Mouse (Mus musculus) forebrain, embryonic 15.5 days (tissue): ENCODE results near the gene Cd9. TPM values are rescaled to one million over a fixed set of nuclear protein-coding genes. Genes with fewer than 3 reads are reported as not detected.

Experiments
- ATAC-seq: fragments of 200-750 bp; cut with Nextera tagmentation; replicated peaks from 2 replicates; pipeline ENCODE4 v1.8.0; 2017; ENCODE audit warnings: mild to moderate bottlenecking, moderate TSS enrichment, moderate library complexity
- H3K27ac ChIP-seq: fragments of 300-500 bp; sonication (generic); replicated peaks from 2 replicates; pipeline ENCODE4 v1.5.1; 2015; ENCODE audit warnings: mild to moderate bottlenecking, inconsistent platforms
- H3K27me3 ChIP-seq: fragments of 300-500 bp; sonication (generic); 2 replicates; pipeline ENCODE4 v1.6.1; 2015; ENCODE audit warnings: inconsistent platforms
- H3K36me3 ChIP-seq: fragments of 300-500 bp; sonication (generic); 2 replicates; pipeline ENCODE4 v1.6.1; 2015; ENCODE audit warnings: mild to moderate bottlenecking, inconsistent platforms
- H3K4me1 ChIP-seq: fragments of 300-500 bp; sonication (generic); 2 replicates; pipeline ENCODE4 v1.6.1; 2015; ENCODE audit warnings: inconsistent platforms
- H3K4me2 ChIP-seq: fragments of 300-500 bp; sonication (generic); replicated peaks from 2 replicates; pipeline ENCODE4 v1.6.1; 2015; ENCODE audit warnings: mild to moderate bottlenecking, inconsistent platforms
- H3K4me3 ChIP-seq: fragments of 300-500 bp; sonication (generic); 2 replicates; pipeline ENCODE4 v1.5.1; 2015; ENCODE audit warnings: mild to moderate bottlenecking, inconsistent platforms
- H3K9ac ChIP-seq: fragments of 300-500 bp; sonication (generic); replicated peaks from 2 replicates; pipeline ENCODE4 v1.6.1; 2015; ENCODE audit warnings: mild to moderate bottlenecking, inconsistent platforms
- H3K9me3 ChIP-seq: fragments of 300-500 bp; sonication (generic); 2 replicates; pipeline ENCODE4 v1.6.1; 2016; ENCODE audit warnings: inconsistent platforms
- WGBS: fragments of 180-500 bp; shearing (Covaris S2); methylation state at CpG from one replicate; pipeline ENCODE4 v1.1.7; 2015; ENCODE audit warnings: mixed read lengths; 5-methylcytosine and 5-hydroxymethylcytosine counted together
- polyA plus RNA-seq: library from polyadenylated mRNA; unstranded; fragments of >200 nt; fragmentation: Nextera tagmentation; extraction: Ambion mirVana; gene quantifications from 2 replicates; pipeline ENCODE4 v1.2.1, GENCODE M21; 2015

The Cd9 gene
- polyA plus RNA-seq, 1 experiment from 2014 or later = 81.6 TPM

DNA sequence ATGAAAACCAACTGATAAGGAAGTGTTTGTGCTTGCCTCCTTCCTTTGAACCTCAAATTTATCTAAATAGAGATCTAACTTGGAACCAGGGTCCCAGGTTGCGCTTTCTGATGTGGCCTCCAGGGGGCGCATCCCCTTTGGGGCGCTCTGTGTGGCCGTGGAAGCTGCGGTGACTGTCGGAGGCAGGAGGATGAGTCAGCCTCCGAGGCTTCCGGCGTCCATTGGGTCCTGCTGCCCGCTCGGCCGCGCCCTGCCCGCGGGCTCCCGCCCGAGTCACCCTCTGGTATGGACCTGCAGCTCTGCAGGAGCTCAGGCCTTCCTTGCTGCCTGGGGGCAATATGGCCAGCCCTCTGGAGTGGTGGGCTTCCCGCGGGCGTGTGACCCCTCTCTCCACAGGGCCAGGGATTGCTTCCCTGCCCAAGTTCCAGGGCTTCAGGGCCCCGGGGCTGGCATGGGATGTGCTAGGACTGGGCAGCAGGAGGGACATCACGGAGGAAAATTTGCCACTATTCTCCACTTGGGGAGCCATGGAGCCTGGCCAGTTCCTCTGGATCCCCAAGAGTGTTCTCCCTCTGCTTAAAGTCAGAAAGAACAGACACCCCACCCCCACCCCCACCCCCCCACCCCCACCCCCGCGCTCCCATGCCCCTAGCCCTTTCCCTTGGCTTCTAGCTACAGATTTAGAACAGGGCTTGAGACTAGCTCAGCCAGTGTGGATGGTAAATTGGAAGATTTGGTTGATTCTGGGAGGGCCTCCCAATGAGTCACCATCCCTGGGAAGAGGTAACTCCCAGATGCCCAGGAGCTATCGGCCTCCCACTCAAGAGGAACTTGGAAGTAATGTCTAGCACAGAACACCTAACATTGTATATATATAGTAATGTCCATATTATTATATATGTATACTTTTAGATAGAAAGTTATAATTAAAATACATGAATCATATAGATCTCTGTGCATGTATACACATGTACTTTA, 67.9 kb downstream of the Cd9 start:
- Histone ChIP-seq H3K4me1 (peaks cover 10% of the 10 kb centered on the region), H3K9me3 (no peaks in the 10 kb centered on the region), H3K4me3 (peak overlapping the region; percentile 44), H3K36me3 (no peaks in the 10 kb centered on the region), H3K9ac (peak overlapping the region; percentile 49), H3K27me3 (no peaks in the 10 kb centered on the region), H3K27ac (no peak overlapping the region; the same call in 1 of the 2 replicates), H3K4me2 (peak overlapping the region; percentile 86)
- WGBS = 2% methylated on average over 25 of the region's 25 CpGs
- peak; percentile 87 for ATAC-seq

DNA sequence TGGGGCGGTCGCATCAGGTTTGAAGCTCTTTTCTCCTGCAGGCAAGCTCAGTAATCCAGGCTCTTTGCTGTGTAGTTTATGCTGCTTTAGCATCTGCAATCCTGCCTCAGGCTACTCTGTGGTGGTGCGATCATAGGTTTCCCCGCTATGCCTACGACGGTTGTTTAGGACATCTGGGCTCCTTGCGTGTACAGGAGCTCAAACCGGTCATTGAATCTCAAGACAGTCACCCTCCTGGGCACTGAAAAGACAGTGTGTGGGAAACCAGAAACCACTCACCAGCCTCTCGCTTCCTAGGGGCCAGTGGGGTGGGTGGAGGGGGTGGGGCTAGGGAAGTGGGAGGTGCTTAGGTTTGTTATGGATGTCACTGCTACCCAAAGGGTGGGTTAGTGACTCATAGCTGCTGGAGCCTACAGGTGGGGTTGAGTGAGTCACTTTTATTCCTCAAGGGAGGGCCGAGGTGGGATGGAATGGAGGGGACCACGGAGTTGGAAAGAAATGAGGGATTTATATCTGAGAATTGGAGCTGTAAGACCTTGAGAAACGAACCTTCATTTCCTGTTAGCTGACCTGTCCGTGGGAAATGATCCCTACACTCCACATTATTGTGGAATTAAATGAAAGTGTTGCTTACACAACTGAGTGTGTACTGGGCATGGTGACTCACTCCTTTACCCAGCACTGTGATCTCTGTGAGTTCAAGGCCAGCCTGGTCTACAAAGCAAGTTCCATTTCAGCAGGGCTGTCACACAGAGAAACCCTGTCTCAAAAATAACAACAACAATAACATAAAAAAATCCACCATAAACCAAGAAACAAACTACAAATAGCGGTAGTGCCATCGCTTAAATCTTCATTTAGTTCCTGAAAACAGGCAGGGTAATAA, 69.1 kb downstream of the Cd9 start:
- ATAC-seq = no peak
- no peak overlapping the region for H3K4me2 ChIP-seq
- H3K9ac ChIP-seq = no peak overlapping the region
- peaks cover 10% of the 10 kb centered on the region for H3K4me1 ChIP-seq
- WGBS = 63% methylated on average over 15 of the region's 15 CpGs
- H3K27me3 ChIP-seq = no peaks in the 10 kb centered on the region
- H3K36me3 ChIP-seq = no peaks in the 10 kb centered on the region
- no peaks in the 10 kb centered on the region for H3K9me3 ChIP-seq
- H3K4me3 ChIP-seq = no peak overlapping the region
- no peak overlapping the region for H3K27ac ChIP-seq

DNA sequence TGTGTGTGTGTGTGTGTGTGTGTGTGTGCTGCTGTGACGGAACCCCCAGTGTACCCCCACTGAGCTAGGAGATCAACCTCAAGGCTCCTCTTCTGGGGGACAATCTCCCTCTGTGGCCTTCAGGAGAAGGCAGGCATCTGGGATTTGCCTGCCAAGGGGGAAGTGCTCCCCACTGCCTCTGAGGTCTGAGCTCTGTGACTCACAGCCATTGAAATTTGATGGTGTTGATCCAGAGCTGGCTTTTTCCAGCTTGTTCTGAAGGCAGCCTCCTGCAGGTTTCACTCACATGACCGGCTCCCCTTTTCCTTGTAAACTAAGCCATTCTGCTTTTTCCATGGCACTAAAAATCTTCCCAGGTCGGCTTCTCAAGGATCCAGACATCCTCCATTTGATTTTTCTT, 70.4 kb downstream of the Cd9 start:
- H3K27ac ChIP-seq = no peak overlapping the region
- H3K4me1 ChIP-seq = peaks cover 10% of the 10 kb centered on the region
- no peaks in the 10 kb centered on the region for H3K36me3 ChIP-seq
- H3K4me2 ChIP-seq = no peak overlapping the region
- no peak overlapping the region for H3K9ac ChIP-seq
- no peak overlapping the region for H3K4me3 ChIP-seq
- H3K27me3 ChIP-seq = no peaks in the 10 kb centered on the region
- 80% methylated on average over 3 of the region's 3 CpGs for WGBS
- ATAC-seq = no peak
- no peaks in the 10 kb centered on the region for H3K9me3 ChIP-seq

DNA sequence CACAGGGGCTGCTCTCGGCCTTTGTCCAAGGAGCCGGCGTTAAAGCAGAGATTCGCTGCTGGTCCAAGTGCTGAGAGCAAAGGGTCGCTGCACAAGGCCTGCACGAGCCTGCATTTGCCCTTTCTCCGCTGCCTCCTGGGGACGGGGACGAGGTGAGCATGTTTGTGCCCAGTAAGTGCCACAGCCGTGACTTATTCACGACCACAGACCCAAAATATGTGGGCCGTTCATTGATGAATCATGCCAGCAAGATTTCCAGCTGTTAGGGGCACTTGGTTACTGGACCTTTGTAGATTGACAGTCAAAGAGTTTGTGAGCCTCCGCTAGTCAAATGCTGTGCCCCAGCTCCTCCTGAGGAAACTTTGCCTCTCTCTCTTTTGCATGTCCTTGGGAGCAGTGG, 71.1 kb downstream of the Cd9 start:
- ATAC-seq = no peak
- 43% methylated on average over 13 of the region's 13 CpGs for WGBS
- no peaks in the 10 kb centered on the region for H3K9me3 ChIP-seq
- no peak overlapping the region for H3K9ac ChIP-seq
- H3K36me3 ChIP-seq = no peaks in the 10 kb centered on the region
- H3K4me3 ChIP-seq = no peak overlapping the region
- no peaks in the 10 kb centered on the region for H3K27me3 ChIP-seq
- peaks cover 10% of the 10 kb centered on the region for H3K4me1 ChIP-seq
- H3K4me2 ChIP-seq = no peak overlapping the region
- no peak overlapping the region for H3K27ac ChIP-seq

DNA sequence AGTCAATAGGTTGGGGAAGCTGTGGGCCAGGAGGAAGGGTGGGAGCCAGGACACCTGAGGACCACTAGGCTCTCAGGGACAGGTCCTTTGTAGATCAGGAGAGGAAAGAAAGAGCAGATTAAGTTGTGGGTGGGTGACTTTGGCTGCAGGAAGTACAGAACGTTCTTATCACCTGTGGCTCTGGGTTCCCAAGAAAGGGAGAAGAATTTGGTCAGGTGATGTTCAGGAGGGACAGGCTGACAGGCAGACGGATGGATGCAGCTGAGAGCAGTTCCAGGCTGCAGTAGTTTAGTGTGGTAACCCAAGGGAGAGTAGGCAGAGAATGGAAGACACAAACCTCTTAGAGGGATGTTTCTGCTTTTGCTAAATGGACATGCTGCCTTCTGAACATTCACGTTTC, 71.5 kb downstream of the Cd9 start:
- H3K4me3 ChIP-seq = no peak overlapping the region
- H3K9ac ChIP-seq = no peak overlapping the region
- H3K9me3 ChIP-seq = no peaks in the 10 kb centered on the region
- H3K27ac ChIP-seq = no peak overlapping the region
- 42% methylated on average over 3 of the region's 3 CpGs for WGBS
- no peaks in the 10 kb centered on the region for H3K27me3 ChIP-seq
- peak overlapping the region; percentile 32; the same call in 1 of the 2 replicates for H3K4me2 ChIP-seq
- H3K36me3 ChIP-seq = no peaks in the 10 kb centered on the region
- H3K4me1 ChIP-seq = peaks cover 10% of the 10 kb centered on the region
- ATAC-seq = no peak

DNA sequence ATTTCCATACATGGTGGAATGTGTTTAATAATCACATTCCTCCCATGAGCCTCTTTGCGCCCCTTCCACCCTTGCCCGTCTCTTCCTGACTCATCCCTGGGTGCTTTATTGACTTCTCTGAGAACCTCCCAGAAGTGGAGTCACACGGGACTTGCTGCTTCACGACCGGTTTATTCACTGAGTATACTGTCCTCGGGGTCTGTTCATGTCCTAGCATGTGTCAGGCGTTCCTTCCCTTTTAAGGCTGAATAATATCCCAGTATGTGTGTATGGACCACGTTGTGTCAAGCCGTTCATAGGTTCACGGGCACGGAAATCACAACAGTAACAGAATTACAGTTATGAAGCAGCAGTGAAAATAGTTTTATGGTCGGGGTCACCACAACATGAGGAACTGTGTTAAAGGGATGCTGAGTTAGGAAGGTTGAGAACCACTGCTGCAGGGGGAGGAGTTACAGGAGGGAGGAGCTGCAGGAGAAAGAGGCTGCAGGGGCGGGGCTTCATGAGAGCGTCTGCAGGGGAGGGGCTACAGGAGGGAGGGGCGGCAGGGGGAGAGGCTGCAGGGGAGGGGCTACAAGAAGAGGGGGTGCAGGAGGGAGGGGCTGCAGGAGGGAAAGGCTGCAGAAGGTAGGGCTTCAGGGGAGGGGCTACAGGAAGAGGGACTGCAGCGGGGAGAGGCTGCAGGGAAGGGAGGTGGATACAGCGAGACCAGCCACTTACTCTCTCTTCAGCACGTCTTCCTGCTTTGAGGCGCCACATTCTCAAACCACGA, 72.4 kb downstream of the Cd9 start:
- WGBS = 23% methylated on average over 20 of the region's 20 CpGs
- Histone ChIP-seq H3K36me3 (no peaks in the 10 kb centered on the region), H3K9me3 (no peaks in the 10 kb centered on the region), H3K27ac (no peak overlapping the region), H3K4me3 (no peak overlapping the region), H3K4me2 (peak overlapping the region; percentile 32), H3K4me1 (peaks cover 10% of the 10 kb centered on the region), H3K9ac (no peak overlapping the region), H3K27me3 (no peaks in the 10 kb centered on the region)
- no peak for ATAC-seq

DNA sequence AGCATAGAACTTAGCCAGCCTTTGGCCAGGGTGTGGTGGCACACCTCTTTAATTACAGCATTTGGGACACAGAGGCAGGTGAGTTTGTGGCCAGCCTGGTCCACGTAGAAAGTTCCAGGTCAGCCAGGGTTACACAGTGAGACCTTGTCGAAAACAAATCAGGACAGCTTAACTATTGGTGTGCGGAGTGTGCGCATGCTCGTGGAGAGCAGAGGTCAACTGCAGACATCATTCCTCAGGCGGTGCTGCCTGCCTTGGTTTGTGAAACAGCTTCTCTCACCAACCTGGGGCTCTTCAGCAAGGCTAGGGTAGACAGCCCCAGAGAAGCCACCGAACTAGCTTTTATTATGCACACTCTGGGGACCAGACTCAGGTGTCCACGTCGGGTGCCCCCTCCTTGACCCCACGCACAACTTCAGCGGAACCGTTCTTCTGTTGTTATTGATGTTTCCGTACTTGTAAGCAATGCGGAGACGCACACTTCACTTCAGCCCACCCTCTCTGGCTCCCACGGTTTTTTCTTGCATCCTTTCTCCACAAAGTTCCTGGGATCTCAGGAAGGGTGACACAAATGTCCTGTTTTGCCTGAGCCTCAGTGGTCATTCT, 74.0 kb downstream of the Cd9 start:
- no peak for ATAC-seq
- H3K4me3 ChIP-seq = no peak overlapping the region
- no peaks in the 10 kb centered on the region for H3K36me3 ChIP-seq
- H3K27me3 ChIP-seq = no peaks in the 10 kb centered on the region
- no peak overlapping the region for H3K4me2 ChIP-seq
- WGBS = 83% methylated on average over 16 of the region's 16 CpGs
- no peaks in the 10 kb centered on the region for H3K9me3 ChIP-seq
- H3K27ac ChIP-seq = no peak overlapping the region
- peaks cover 7% of the 10 kb centered on the region for H3K4me1 ChIP-seq
- no peak overlapping the region for H3K9ac ChIP-seq

DNA sequence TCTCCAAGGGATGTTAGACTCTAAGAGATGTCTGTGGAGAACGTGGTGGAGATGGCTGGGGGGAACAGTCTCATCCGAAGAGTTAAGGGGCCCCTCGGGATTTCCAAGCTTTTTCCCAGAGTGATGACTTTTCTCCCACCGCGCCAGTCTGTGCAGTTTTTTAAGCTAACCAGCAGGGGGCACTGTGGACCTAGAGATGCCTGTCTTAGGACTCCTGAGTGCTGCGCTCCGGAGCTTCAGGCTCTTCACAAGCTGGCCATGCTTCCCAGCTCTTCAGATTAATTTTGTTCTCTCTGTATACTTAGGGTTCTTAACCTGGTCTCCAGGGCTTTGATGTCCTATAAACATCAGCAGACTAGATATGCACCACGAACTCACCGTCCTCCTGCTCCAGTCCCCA, 75.8 kb downstream of the Cd9 start:
- Histone ChIP-seq H3K4me3 (no peak overlapping the region), H3K4me1 (peaks cover 7% of the 10 kb centered on the region), H3K36me3 (no peaks in the 10 kb centered on the region), H3K9me3 (no peaks in the 10 kb centered on the region), H3K27me3 (no peaks in the 10 kb centered on the region), H3K27ac (no peak overlapping the region), H3K4me2 (no peak overlapping the region), H3K9ac (no peak overlapping the region)
- 15% methylated on average over 9 of the region's 9 CpGs for WGBS
- ATAC-seq = peak; percentile 79

DNA sequence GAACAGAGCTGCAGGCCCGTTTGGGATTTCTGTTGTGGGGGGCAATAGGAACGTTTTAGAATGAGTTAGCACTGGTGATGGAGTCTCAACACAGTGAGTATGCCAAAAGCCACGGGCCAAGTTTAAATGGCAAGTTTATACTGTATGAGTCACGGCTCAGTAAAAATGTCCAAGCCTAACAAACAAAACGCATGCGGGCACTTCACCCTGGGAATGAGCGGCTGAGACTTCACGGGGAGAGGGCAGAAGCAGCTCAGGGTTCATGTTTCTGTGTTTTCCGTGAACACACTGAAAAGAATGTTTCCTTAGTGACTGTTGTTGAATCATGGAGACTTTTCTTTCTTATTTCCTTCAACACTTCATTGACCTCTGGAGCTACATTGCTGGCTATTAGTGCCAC, 81.3 kb downstream of the Cd9 start:
- Histone ChIP-seq H3K27me3 (no peaks in the 10 kb centered on the region), H3K36me3 (no peaks in the 10 kb centered on the region), H3K4me2 (no peak overlapping the region), H3K27ac (no peak overlapping the region), H3K9ac (no peak overlapping the region), H3K4me3 (no peak overlapping the region), H3K9me3 (no peaks in the 10 kb centered on the region), H3K4me1 (no peaks in the 10 kb centered on the region)
- WGBS = 76% methylated on average over 9 of the region's 9 CpGs
- ATAC-seq = no peak

DNA sequence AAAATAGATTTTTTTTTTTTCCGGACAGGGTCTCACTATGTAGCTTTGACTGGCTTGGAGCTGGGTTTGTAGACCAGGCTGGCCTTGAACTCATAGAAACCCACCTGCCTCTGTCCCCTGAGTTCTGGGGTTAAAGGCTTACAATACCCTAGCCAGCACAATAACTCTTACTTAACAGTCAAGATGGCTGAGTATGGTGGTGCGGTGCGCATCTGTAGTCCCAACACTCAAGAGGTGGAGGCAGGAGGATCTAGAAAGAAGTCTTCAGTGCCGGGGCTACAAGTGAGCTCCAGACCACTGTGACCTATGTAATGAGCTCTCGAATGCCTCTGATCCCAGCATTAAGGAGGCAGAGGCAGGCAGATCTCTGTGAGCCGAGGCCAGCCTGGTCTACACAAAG, 82.9 kb downstream of the Cd9 start:
- 97% methylated on average over 6 of the region's 6 CpGs for WGBS

DNA sequence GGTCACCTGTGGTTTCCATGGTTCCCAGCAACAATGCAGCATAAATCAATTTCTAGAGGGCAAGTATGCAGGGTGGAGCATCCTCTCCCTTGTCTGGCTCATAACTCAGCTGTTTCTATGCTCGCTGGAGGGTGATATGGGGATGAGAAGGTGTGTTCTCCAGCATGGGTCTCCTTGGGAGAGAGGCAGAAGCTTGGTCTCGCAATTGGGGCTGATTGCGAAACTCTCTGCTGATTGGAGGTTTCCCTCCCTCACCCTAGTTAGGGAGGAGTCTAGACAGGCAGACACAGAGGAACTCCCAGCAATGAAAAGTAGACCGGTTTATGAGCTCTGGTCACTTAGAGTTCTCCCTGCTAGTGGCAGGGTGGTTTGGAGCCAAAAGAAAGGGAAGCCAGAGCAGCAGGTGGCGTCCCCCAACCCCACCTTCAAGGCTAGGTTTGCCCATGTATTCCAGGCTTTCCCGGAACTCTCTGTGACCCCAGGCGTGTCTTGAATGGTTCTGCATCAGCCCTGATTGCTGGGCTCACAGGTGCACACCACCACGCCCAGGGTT, 83.5 kb downstream of the Cd9 start:
- Histone ChIP-seq H3K27me3 (no peaks in the 10 kb centered on the region), H3K27ac (no peak overlapping the region), H3K9me3 (no peaks in the 10 kb centered on the region), H3K36me3 (no peaks in the 10 kb centered on the region), H3K4me2 (no peak overlapping the region), H3K9ac (no peak overlapping the region), H3K4me3 (no peak overlapping the region), H3K4me1 (no peaks in the 10 kb centered on the region)
- no peak for ATAC-seq
- 74% methylated on average over 8 of the region's 8 CpGs for WGBS

More for the DNA sequence above, 82.9 kb downstream of the Cd9 start:
- no peak overlapping the region for H3K27ac ChIP-seq
- H3K4me3 ChIP-seq = no peak overlapping the region
- H3K9me3 ChIP-seq = no peaks in the 10 kb centered on the region
- ATAC-seq = no peak
- no peaks in the 10 kb centered on the region for H3K27me3 ChIP-seq
- H3K36me3 ChIP-seq = no peaks in the 10 kb centered on the region
- H3K4me2 ChIP-seq = no peak overlapping the region
- H3K4me1 ChIP-seq = no peaks in the 10 kb centered on the region
- no peak overlapping the region for H3K9ac ChIP-seq
